Mouse (Mus musculus): Measurements from ENCODE around the gene Irs3. TPM values are rescaled to one million over a fixed set of nuclear protein-coding genes. Genes with fewer than 3 reads are reported as not detected.
A peak's percentile ranks its signal among the peaks of the same experiment; 100 is the strongest.

Gene Irs3
- polyA plus RNA-seq, 1 experiment from 2014 or later = 0.20 TPM

- ATAC-seq (ENCODE audit: insufficient number of reproducible peaks, low FRiP score) = no peak
- Histone ChIP-seq H3K4me3 (no peak overlapping the region), H3K9me3 (replicated peaks) (no peaks in the 10 kb centered on the region), H3K27me3 (replicated peaks) (peaks cover 21% of the 10 kb centered on the region), H3K36me3 (peaks cover 81% of the 10 kb centered on the region), H3K4me1 (replicated peaks) (peaks cover 12% of the 10 kb centered on the region), H3K4me2 (no peak overlapping the region), H3K27ac (ENCODE audit: poor library complexity, severe bottlenecking) (no peak overlapping the region), H3K9ac (no peak overlapping the region)
- 64% methylated on average over 7 of the region's 7 CpGs for WGBS
These were observed 6.0 kb downstream of the Irs3 start for GRCm38 (mm10) chr5:137639472-137639871.

- Histone ChIP-seq H3K36me3 (peaks cover 55% of the 10 kb centered on the region), H3K4me2 (no peak overlapping the region), H3K27ac (ENCODE audit: poor library complexity, severe bottlenecking) (no peak overlapping the region), H3K4me1 (replicated peaks) (peaks cover 28% of the 10 kb centered on the region), H3K4me3 (no peak overlapping the region), H3K27me3 (replicated peaks) (no peaks in the 10 kb centered on the region), H3K9me3 (replicated peaks) (no peaks in the 10 kb centered on the region), H3K9ac (no peak overlapping the region)
- WGBS = 66% methylated on average over 12 of the region's 12 CpGs
- no peak for ATAC-seq (ENCODE audit: insufficient number of reproducible peaks, low FRiP score)
These were observed 12.0 kb downstream of the Irs3 start for GRCm38 (mm10) chr5:137633397-137634084.

- H3K27me3 ChIP-seq (replicated peaks) = no peaks in the 10 kb centered on the region
- WGBS = 46% methylated on average over 4 of the region's 4 CpGs
- peak overlapping the region; percentile 83 for H3K4me2 ChIP-seq
- peak overlapping the region; percentile 71; the same call in 1 of the 2 replicates for H3K27ac ChIP-seq (ENCODE audit: poor library complexity, severe bottlenecking)
- H3K4me3 ChIP-seq = peak overlapping the region; percentile 73; the same call in 1 of the 2 replicates
- peak overlapping the region; percentile 79 for H3K9ac ChIP-seq
- peaks cover 36% of the 10 kb centered on the region for H3K36me3 ChIP-seq
- H3K9me3 ChIP-seq (replicated peaks) = no peaks in the 10 kb centered on the region
- no peak for ATAC-seq (ENCODE audit: insufficient number of reproducible peaks, low FRiP score)
- H3K4me1 ChIP-seq (replicated peaks) = peaks cover 32% of the 10 kb centered on the region
These were observed 13.9 kb downstream of the Irs3 start for GRCm38 (mm10) chr5:137631591-137631990.

GRCm38 (mm10) chr5:137631171-137631570, 14.3 kb downstream of the Irs3 start:
- Histone ChIP-seq H3K9ac (peak overlapping the region; percentile 79), H3K4me2 (peak overlapping the region; percentile 83), H3K9me3 (replicated peaks) (no peaks in the 10 kb centered on the region), H3K4me3 (peak overlapping the region; percentile 73), H3K36me3 (peaks cover 31% of the 10 kb centered on the region), H3K4me1 (replicated peaks) (peaks cover 32% of the 10 kb centered on the region), H3K27me3 (replicated peaks) (no peaks in the 10 kb centered on the region), H3K27ac (ENCODE audit: poor library complexity, severe bottlenecking) (peak overlapping the region; percentile 71)
- no peak for ATAC-seq (ENCODE audit: insufficient number of reproducible peaks, low FRiP score)
- whole genome bisulfite sequencing = 57% methylated on average over 9 of the region's 9 CpGs

- Histone ChIP-seq H3K27ac (ENCODE audit: poor library complexity, severe bottlenecking) (peak overlapping the region; percentile 71), H3K4me1 (replicated peaks) (peaks cover 32% of the 10 kb centered on the region), H3K4me3 (peak overlapping the region; percentile 73), H3K9ac (peak overlapping the region; percentile 79), H3K9me3 (replicated peaks) (no peaks in the 10 kb centered on the region), H3K36me3 (peaks cover 26% of the 10 kb centered on the region), H3K27me3 (replicated peaks) (no peaks in the 10 kb centered on the region), H3K4me2 (peak overlapping the region; percentile 83)
- WGBS = 31% methylated on average over 3 of the region's 3 CpGs
- ATAC-seq (ENCODE audit: insufficient number of reproducible peaks, low FRiP score) = no peak
These were observed 14.9 kb downstream of the Irs3 start for GRCm38 (mm10) chr5:137630602-137631001.

- Histone ChIP-seq H3K27ac (ENCODE audit: poor library complexity, severe bottlenecking) (peak overlapping the region; percentile 89), H3K9ac (peak overlapping the region; percentile 79), H3K4me3 (peak overlapping the region; percentile 73), H3K4me2 (peak overlapping the region; percentile 83), H3K36me3 (peaks cover 20% of the 10 kb centered on the region), H3K4me1 (replicated peaks) (peaks cover 32% of the 10 kb centered on the region), H3K27me3 (replicated peaks) (no peaks in the 10 kb centered on the region), H3K9me3 (replicated peaks) (no peaks in the 10 kb centered on the region)
- no peak for ATAC-seq (ENCODE audit: insufficient number of reproducible peaks, low FRiP score)
- 18% methylated on average over 6 of the region's 6 CpGs for WGBS
These were observed 15.5 kb downstream of the Irs3 start for GRCm38 (mm10) chr5:137629906-137630545.

- H3K4me3 ChIP-seq = peak overlapping the region; percentile 73
- peak overlapping the region; percentile 79 for H3K9ac ChIP-seq
- H3K27me3 ChIP-seq (replicated peaks) = no peaks in the 10 kb centered on the region
- peak overlapping the region; percentile 83 for H3K4me2 ChIP-seq
- peaks cover 37% of the 10 kb centered on the region for H3K4me1 ChIP-seq (replicated peaks)
- H3K27ac ChIP-seq (ENCODE audit: poor library complexity, severe bottlenecking) = peak overlapping the region; percentile 89
- WGBS = under 1% methylated on average over 23 of the region's 23 CpGs
- H3K9me3 ChIP-seq (replicated peaks) = no peaks in the 10 kb centered on the region
- ATAC-seq (ENCODE audit: insufficient number of reproducible peaks, low FRiP score) = peak; percentile 55
- H3K36me3 ChIP-seq = peaks cover 14% of the 10 kb centered on the region
These were observed 16.2 kb downstream of the Irs3 start for GRCm38 (mm10) chr5:137629306-137629721.

GRCm38 (mm10) chr5:137628498-137629305, 16.8 kb downstream of the Irs3 start, which contains the start of the genes Fbxo24, Lrch4 and Gm20605:
Fbxo24 (minus strand) TSS chr5:137629002.
Lrch4 (plus strand) TSS chr5:137629121.
Gm20605 (plus strand) TSS chr5:137629175.
- no peaks in the 10 kb centered on the region for H3K9me3 ChIP-seq (replicated peaks)
- H3K4me2 ChIP-seq = peak within 1 kb of the TSS; percentile 83
- ATAC-seq (ENCODE audit: insufficient number of reproducible peaks, low FRiP score) = peak; percentile 98
- no peaks in the 10 kb centered on the region for H3K27me3 ChIP-seq (replicated peaks)
- peaks cover 8% of the 10 kb centered on the region for H3K36me3 ChIP-seq
- peak within 1 kb of the TSS; percentile 89 for H3K27ac ChIP-seq (ENCODE audit: poor library complexity, severe bottlenecking)
- H3K4me1 ChIP-seq (replicated peaks) = peaks cover 37% of the 10 kb centered on the region
- under 1% methylated on average over 45 of the region's 46 CpGs for WGBS
- peak within 1 kb of the TSS; percentile 73 for H3K4me3 ChIP-seq
- H3K9ac ChIP-seq = peak within 1 kb of the TSS; percentile 79

GRCm38 (mm10) chr5:137627991-137628390, 17.5 kb downstream of the Irs3 start:
- Histone ChIP-seq H3K4me1 (replicated peaks) (peaks cover 37% of the 10 kb centered on the region), H3K4me2 (peak overlapping the region; percentile 69), H3K9me3 (replicated peaks) (no peaks in the 10 kb centered on the region), H3K9ac (peak overlapping the region; percentile 72), H3K27me3 (replicated peaks) (no peaks in the 10 kb centered on the region), H3K27ac (ENCODE audit: poor library complexity, severe bottlenecking) (peak overlapping the region; percentile 86), H3K36me3 (0 out of 2 replicates have a peak, but pooled peaks cover 4% of the 10 kb centered on the region), H3K4me3 (peak overlapping the region; percentile 58)
- 3% methylated on average over 9 of the region's 9 CpGs for WGBS
- ATAC-seq (ENCODE audit: insufficient number of reproducible peaks, low FRiP score) = no peak

GRCm38 (mm10) chr5:137623937-137624530, 21.5 kb downstream of the Irs3 start:
- Histone ChIP-seq H3K4me1 (replicated peaks) (peaks cover 8% of the 10 kb centered on the region; the same call in 1 of the 2 replicates), H3K9me3 (replicated peaks) (no peaks in the 10 kb centered on the region), H3K4me3 (no peak overlapping the region), H3K9ac (no peak overlapping the region), H3K36me3 (no peaks in the 10 kb centered on the region), H3K27ac (ENCODE audit: poor library complexity, severe bottlenecking) (no peak overlapping the region), H3K27me3 (replicated peaks) (no peaks in the 10 kb centered on the region), H3K4me2 (no peak overlapping the region)
- 80% methylated on average over 11 of the region's 11 CpGs for WGBS
- ATAC-seq (ENCODE audit: insufficient number of reproducible peaks, low FRiP score) = no peak
